Mouse (Mus musculus) hindbrain, embryonic 14.5 days (tissue): Measurements from ENCODE around the gene Prkce. TPM values are rescaled to one million over a fixed set of nuclear protein-coding genes. Genes with fewer than 3 reads are reported as not detected.
A peak's percentile ranks its signal among the peaks of the same experiment; 100 is the strongest.

Experiments used
- ATAC-seq: fragments of 200-750 bp; cut with Nextera tagmentation; 2 replicates; pipeline ENCODE4 v1.8.0; 2017; ENCODE audit warnings: moderate number of reproducible peaks, mild to moderate bottlenecking, moderate TSS enrichment, moderate library complexity; ENCODE audit not compliant: low FRiP score
- DNase-seq: peaks from one replicate; pipeline ENCODE4 v3.0.0-alpha.2; 2015; ENCODE audit warnings: low spot score
- H3K27ac ChIP-seq: fragments of 300-500 bp; sonication (generic); 2 replicates; pipeline ENCODE4 v1.5.1; 2014; ENCODE audit warnings: mild to moderate bottlenecking, moderate library complexity
- H3K27me3 ChIP-seq: fragments of 300-500 bp; sonication (generic); 2 replicates; pipeline ENCODE4 v1.6.1; 2014; ENCODE audit warnings: mild to moderate bottlenecking, low read length, mixed read lengths; ENCODE audit not compliant: control insufficient read depth, insufficient read depth
- H3K36me3 ChIP-seq: fragments of 300-500 bp; sonication (generic); replicated peaks from 2 replicates; pipeline ENCODE4 v1.6.1; 2014; ENCODE audit not compliant: control insufficient read depth, insufficient read depth
- H3K4me1 ChIP-seq: fragments of 300-500 bp; sonication (generic); replicated peaks from 2 replicates; pipeline ENCODE4 v1.6.1; 2014; ENCODE audit warnings: antibody characterized with exemption, low read length, mixed read lengths; ENCODE audit not compliant: control insufficient read depth, insufficient read depth
- H3K4me2 ChIP-seq: fragments of 300-500 bp; sonication (generic); replicated peaks from 2 replicates; pipeline ENCODE4 v1.6.1; 2014; ENCODE audit warnings: mild to moderate bottlenecking, moderate library complexity
- H3K4me3 ChIP-seq: fragments of 300-500 bp; sonication (generic); replicated peaks from 2 replicates; pipeline ENCODE4 v1.5.1; 2014; ENCODE audit warnings: mild to moderate bottlenecking, low read length
- H3K9ac ChIP-seq: fragments of 300-500 bp; sonication (generic); 2 replicates; pipeline ENCODE4 v1.6.1; 2014
- H3K9me3 ChIP-seq: fragments of 300-500 bp; sonication (generic); 2 replicates; pipeline ENCODE4 v1.6.1; 2016; ENCODE audit warnings: low read length; ENCODE audit not compliant: control insufficient read depth
- WGBS: fragments of 180-500 bp; shearing (Covaris S2); extraction: QIAGEN DNeasy Blood & Tissue Kit; methylation state at CpG from one replicate; pipeline ENCODE4 v1.1.7; 2014; 5-methylcytosine and 5-hydroxymethylcytosine counted together
- polyA plus RNA-seq: library from polyadenylated mRNA; unstranded; fragments of >200 nt; fragmentation: Nextera tagmentation; extraction: Ambion mirVana; gene quantifications from 2 replicates; pipeline ENCODE4 v1.2.1, GENCODE M21; 2014

Gene Prkce
- polyA plus RNA-seq, 1 experiment from 2014 or later, result 38.7 TPM

- no peak for DNase-seq
- Histone ChIP-seq H3K27me3 (no peaks in the 10 kb centered on the region), H3K9ac (no peak overlapping the region), H3K4me1 (no peaks in the 10 kb centered on the region), H3K9me3 (no peaks in the 10 kb centered on the region), H3K36me3 (no peaks in the 10 kb centered on the region), H3K27ac (no peak overlapping the region), H3K4me3 (no peak overlapping the region), H3K4me2 (no peak overlapping the region)
- no peak for ATAC-seq
- WGBS, result 89% methylated on average over 8 of the region's 8 CpGs
These were observed 61.3 kb downstream of the Prkce start for GRCm38 (mm10) chr17:86228850-86229249.

DNA sequence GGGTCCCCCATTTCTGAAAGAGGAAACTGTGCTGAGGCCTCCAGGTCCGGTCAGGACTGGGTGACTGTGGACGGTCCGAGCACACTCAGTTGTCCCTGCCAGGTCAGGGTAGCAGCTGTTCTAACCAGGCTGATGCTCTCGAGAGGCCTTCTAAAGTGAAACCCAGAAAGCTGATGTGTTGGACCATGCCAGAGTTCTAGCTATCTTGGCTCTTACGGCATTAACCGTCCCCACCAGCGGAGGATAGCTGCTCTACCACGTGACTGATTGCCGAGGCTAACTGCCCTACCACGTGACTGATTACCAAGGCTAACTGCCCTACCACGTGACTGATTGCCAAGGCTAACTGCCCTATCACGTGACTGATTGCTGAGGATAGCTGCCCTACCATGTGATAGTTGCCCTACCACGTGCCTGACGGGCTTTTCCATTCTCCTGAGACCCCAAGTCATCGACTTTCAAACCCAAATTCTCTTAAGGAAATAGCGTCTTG is 62.6 kb downstream of the Prkce start:
- no peaks in the 10 kb centered on the region for H3K27me3 ChIP-seq
- 88% methylated on average over 16 of the region's 16 CpGs for WGBS
- H3K4me1 ChIP-seq, result no peaks in the 10 kb centered on the region
- no peak for DNase-seq
- no peak overlapping the region for H3K4me2 ChIP-seq
- no peak overlapping the region for H3K4me3 ChIP-seq
- no peaks in the 10 kb centered on the region for H3K36me3 ChIP-seq
- H3K9ac ChIP-seq, result no peak overlapping the region
- no peak overlapping the region for H3K27ac ChIP-seq
- no peaks in the 10 kb centered on the region for H3K9me3 ChIP-seq
- no peak for ATAC-seq

DNA sequence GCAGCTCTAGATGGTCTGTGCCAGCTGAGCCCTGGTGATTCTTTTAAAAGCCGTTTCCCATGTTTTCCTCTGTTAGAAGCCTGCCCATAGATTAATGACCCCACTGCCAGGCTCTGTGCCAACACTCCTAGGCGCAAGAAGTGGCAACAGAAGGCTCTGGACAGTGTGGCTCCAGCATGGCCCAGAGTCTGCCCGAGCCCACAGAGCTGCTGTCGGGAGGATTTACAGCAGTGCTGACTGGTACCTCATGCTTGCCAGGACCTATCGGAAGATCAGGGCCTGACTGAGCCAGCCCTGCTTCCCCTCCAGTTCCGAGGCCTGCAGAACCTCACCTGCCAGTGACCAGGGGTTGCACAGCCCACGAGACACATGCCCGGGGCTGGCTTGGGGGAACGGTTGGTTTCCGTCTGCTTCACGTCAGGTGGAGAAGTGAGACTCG is 64.2 kb downstream of the Prkce start:
- Histone ChIP-seq H3K9ac (no peak overlapping the region), H3K4me1 (no peaks in the 10 kb centered on the region), H3K27me3 (no peaks in the 10 kb centered on the region), H3K36me3 (no peaks in the 10 kb centered on the region), H3K4me3 (no peak overlapping the region), H3K4me2 (no peak overlapping the region), H3K9me3 (no peaks in the 10 kb centered on the region), H3K27ac (peak overlapping the region; percentile 49; the same call in 1 of the 2 replicates)
- DNase-seq, result peak; percentile 51
- WGBS, result 71% methylated on average over 12 of the region's 12 CpGs
- ATAC-seq, result peak; percentile 69; the same call in 1 of the 2 replicates

GRCm38 (mm10) chr17:86232248-86232647 is 64.7 kb downstream of the Prkce start:
- Histone ChIP-seq H3K36me3 (no peaks in the 10 kb centered on the region), H3K4me3 (no peak overlapping the region), H3K9me3 (no peaks in the 10 kb centered on the region), H3K9ac (no peak overlapping the region), H3K4me2 (no peak overlapping the region), H3K27ac (peak overlapping the region; percentile 49; the same call in 1 of the 2 replicates), H3K27me3 (no peaks in the 10 kb centered on the region), H3K4me1 (no peaks in the 10 kb centered on the region)
- 82% methylated on average over 4 of the region's 4 CpGs for WGBS
- DNase-seq (no peak), ATAC-seq (no peak)

DNA sequence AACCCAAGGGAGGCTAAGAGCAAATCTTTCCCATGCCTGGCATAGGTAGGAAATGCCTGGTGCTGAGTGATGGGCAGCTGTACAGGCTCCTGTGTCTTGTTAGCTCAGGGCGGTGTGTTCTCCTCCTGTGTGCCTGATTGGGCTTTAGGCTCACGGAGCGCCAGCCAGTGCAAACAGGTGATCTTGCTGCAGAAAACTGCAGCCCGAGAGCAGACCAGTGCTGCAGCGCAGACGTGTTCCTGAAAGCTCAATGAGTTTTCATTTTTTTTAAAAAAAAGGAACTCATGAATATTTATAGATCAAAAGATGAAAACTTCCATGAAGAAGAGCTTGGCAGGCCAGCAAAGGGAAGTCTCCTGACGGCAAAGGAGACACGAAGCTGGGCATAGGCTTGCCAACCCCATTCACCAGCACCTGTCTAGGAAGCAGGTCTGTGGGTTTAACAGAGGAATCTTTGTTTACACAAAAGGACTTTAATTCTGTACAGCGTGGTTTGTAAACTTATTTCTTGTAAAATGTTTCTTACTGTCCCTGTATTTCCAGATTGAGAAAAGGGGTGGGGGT is 67.1 kb downstream of the Prkce start:
- H3K36me3 ChIP-seq, result no peaks in the 10 kb centered on the region
- H3K4me3 ChIP-seq, result no peak overlapping the region
- no peak overlapping the region for H3K9ac ChIP-seq
- H3K9me3 ChIP-seq, result no peaks in the 10 kb centered on the region
- ATAC-seq (peak; percentile 44; the same call in 1 of the 2 replicates), DNase-seq (peak; percentile 42)
- no peak overlapping the region for H3K4me2 ChIP-seq
- 52% methylated on average over 9 of the region's 9 CpGs for WGBS
- no peak overlapping the region for H3K27ac ChIP-seq
- H3K27me3 ChIP-seq, result no peaks in the 10 kb centered on the region
- no peaks in the 10 kb centered on the region for H3K4me1 ChIP-seq

GRCm38 (mm10) chr17:86236026-86236712 is 68.6 kb downstream of the Prkce start:
- Histone ChIP-seq H3K9me3 (no peaks in the 10 kb centered on the region), H3K27ac (no peak overlapping the region), H3K4me2 (no peak overlapping the region), H3K4me3 (no peak overlapping the region), H3K27me3 (no peaks in the 10 kb centered on the region), H3K4me1 (no peaks in the 10 kb centered on the region), H3K36me3 (no peaks in the 10 kb centered on the region), H3K9ac (no peak overlapping the region)
- ATAC-seq, result no peak
- no peak for DNase-seq
- WGBS, result 83% methylated on average over 10 of the region's 10 CpGs

DNA sequence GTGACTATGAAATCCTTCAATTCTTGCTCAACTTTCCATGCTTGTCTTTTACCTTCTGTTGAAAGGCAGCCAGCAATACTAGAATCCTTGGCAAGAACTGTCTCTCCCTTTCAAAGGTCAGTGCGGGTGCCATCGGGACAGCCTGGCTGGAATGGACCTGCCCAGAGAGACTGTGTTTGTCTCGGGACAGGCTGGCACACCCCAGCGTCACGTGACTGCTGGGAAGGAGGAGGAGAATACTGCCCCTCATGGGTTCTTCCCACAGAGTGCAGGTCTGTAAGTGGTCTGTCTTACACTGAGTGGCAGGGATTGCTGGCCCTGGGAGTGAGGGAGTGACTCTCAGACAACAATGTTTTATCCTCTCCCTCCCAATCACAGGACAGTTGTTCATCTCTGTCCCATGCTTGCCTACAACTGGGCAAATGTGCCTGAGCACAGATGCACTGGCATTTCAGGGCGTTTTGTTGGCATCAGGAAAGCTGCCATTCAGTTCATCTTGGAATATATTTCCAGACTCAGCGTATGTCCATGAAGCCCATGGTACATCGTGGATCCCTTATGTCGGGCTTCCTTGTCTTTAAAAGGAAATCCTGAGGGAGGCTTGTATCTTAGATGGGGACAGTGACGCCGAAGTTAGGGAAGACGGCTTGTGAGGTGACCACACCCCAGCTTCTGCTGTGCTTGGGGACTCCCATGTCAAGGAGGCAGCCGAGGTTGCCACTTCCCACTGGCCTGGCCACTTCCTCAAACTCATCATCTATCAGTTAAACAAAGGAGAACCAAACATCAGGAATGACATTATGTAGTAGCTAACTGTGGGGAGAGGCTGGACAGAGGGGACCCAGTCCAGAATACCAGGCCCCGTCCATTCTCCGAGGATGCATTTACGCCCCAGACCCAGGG is 69.5 kb downstream of the Prkce start:
- 84% methylated on average over 16 of the region's 16 CpGs for WGBS
- Histone ChIP-seq H3K4me2 (no peak overlapping the region), H3K4me1 (no peaks in the 10 kb centered on the region), H3K4me3 (no peak overlapping the region), H3K36me3 (no peaks in the 10 kb centered on the region), H3K27ac (no peak overlapping the region), H3K27me3 (no peaks in the 10 kb centered on the region), H3K9ac (no peak overlapping the region), H3K9me3 (no peaks in the 10 kb centered on the region)
- ATAC-seq (0 out of 2 replicates have a peak, but pooled peaks have one; percentile 70), DNase-seq (no peak)

GRCm38 (mm10) chr17:86242291-86242690 is 74.7 kb downstream of the Prkce start:
- no peak for ATAC-seq
- no peaks in the 10 kb centered on the region for H3K4me1 ChIP-seq
- no peak overlapping the region for H3K27ac ChIP-seq
- H3K36me3 ChIP-seq, result no peaks in the 10 kb centered on the region
- H3K9ac ChIP-seq, result no peak overlapping the region
- no peak overlapping the region for H3K4me3 ChIP-seq
- no peaks in the 10 kb centered on the region for H3K9me3 ChIP-seq
- 94% methylated on average over 9 of the region's 9 CpGs for WGBS
- no peak for DNase-seq
- H3K27me3 ChIP-seq, result no peaks in the 10 kb centered on the region
- H3K4me2 ChIP-seq, result no peak overlapping the region

- H3K9me3 ChIP-seq, result no peaks in the 10 kb centered on the region
- DNase-seq (no peak), ATAC-seq (no peak)
- H3K4me3 ChIP-seq, result no peak overlapping the region
- 85% methylated on average over 16 of the region's 16 CpGs for WGBS
- H3K27me3 ChIP-seq, result no peaks in the 10 kb centered on the region
- H3K36me3 ChIP-seq, result no peaks in the 10 kb centered on the region
- no peak overlapping the region for H3K27ac ChIP-seq
- H3K9ac ChIP-seq, result no peak overlapping the region
- H3K4me2 ChIP-seq, result no peak overlapping the region
- no peaks in the 10 kb centered on the region for H3K4me1 ChIP-seq
These were observed 75.5 kb downstream of the Prkce start for GRCm38 (mm10) chr17:86243109-86243527.
